Mouse (Mus musculus) G1E (cell line): ENCODE results near the gene Sdf2l1.

ENCODE experiments used
- CTCF ChIP-seq: IDR thresholded peaks from 2 replicates; pipeline ENCODE4 v1.5.1; 2012; ENCODE audit warnings: low read depth, low read length, inconsistent platforms, mixed read lengths
- GATA1 ChIP-seq: IDR thresholded peaks from 2 replicates; pipeline ENCODE4 v1.6.1; 2012; ENCODE audit warnings: borderline replicate concordance, low read length, inconsistent platforms, mixed read lengths
- GATA2 ChIP-seq: IDR thresholded peaks from 2 replicates; pipeline ENCODE4 v1.6.1; 2012; ENCODE audit warnings: low read depth, low read length, inconsistent platforms, borderline replicate concordance
- POLR2AphosphoS5 ChIP-seq: IDR thresholded peaks from 2 replicates; pipeline ENCODE4 v1.6.1; 2012; ENCODE audit warnings: low read depth, low read length, inconsistent platforms; ENCODE audit not compliant: insufficient replicate concordance
- TAL1 ChIP-seq: conservative IDR thresholded peaks from 2 replicates; pipeline ENCODE4 v1.6.1; 2012; ENCODE audit warnings: low read depth, low read length, inconsistent platforms, mixed read lengths

DNA sequence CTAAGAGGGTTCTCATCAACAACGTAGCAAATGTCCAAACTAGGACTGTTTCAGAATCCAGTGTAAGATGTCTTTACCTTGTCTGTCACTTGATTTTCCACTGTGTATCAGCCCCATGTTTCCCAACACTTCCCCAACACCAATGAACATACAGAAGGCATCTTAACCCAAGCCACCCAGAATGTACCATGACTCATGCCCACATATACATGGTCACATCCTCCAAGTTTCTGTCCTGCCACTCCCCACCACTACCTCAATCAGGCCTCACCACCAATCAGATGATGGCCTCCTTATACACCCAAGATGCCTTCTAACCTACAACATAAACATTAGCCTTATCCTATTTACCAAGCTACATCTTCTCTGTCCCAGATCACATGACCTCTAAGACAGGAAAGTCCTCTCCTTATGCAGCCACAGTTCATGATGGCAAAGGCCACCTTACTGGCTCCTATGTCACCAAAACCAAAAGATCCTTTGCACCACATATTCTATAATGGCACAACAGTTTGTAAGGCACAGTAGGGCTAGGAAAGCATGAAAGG is 45.5 kb upstream of the Sdf2l1 start:
- TF ChIP-seq CTCF (no peak), GATA1 (no peak), TAL1 (no peak), GATA2 (no peak), POLR2AphosphoS5 (no peak)
